Mouse (Mus musculus) testis, adult 2 months (tissue): ENCODE data around the gene Casz1.

Experiments
- CTCF ChIP-seq: fragments of 200-500 bp; IDR thresholded peaks from 2 replicates; pipeline ENCODE4 v1.5.1; 2012; ENCODE audit warnings: low read depth, mild to moderate bottlenecking, inconsistent platforms, low read length, moderate library complexity; ENCODE audit not compliant: control insufficient read depth, insufficient read depth, insufficient replicate concordance
- POLR2A ChIP-seq: fragments of 200-500 bp; IDR thresholded peaks from 2 replicates; pipeline ENCODE4 v1.6.1; 2012; ENCODE audit warnings: low read depth, mild to moderate bottlenecking, inconsistent platforms, low read length, moderate library complexity; ENCODE audit not compliant: control insufficient read depth

- TF ChIP-seq CTCF (no peak), POLR2A (no peak)
Measured at GRCm38 (mm10) chr4:148984701-148985540, 180.7 kb downstream of the Casz1 start.
